Mouse (Mus musculus) large intestine, adult 2 months (tissue): ENCODE measurements around the gene Mat1a. TPM values are rescaled to one million over a fixed set of nuclear protein-coding genes. Genes with fewer than 3 reads are reported as not detected.

Experiments used
- DNase-seq: peaks from one replicate; pipeline ENCODE4 v3.0.0-alpha.2; 2012; ENCODE audit warnings: low read depth, low spot score
- WGBS: fragments of 180-500 bp; shearing (Covaris S2); methylation state at CpG from one replicate; pipeline ENCODE4 v1.1.7; 2018; 5-methylcytosine and 5-hydroxymethylcytosine counted together
- polyA plus RNA-seq: library from polyadenylated mRNA; depleted of rRNA; stranded (reverse); fragments of >200 nt; gene quantifications from 2 replicates; pipeline ENCODE4 v1.2.3, GENCODE M21; 2012; rRNA removed

Mat1a gene
- not detected in 2 replicates for polyA plus RNA-seq

DNA sequence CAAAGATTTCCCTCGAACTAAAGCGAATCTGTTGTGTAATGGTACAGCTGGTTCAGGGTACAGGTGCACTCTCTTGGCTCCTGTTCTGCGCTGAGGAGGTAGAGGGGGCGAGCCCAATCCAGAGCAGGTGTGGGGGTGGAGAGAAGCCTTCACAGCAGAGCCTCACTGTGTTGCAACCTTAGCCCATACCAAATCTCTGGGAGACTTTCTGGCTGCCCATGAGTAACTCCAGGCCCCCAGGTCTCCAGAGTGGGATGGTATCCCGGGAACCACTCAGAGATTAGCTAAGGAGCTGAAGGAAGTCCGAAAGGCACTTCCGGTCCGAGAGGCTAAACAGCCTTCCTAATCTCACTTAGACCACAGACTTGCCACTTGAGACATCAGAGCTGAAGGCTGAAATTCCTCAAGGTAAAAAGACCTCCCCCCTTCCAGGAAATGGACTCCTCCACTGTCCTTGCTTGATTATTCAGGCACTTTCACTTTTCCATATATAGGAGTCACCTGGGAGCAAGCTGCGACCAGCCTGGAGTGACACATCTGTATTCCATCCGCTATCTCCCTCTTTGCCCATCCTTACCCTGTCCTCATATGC is at the start of gene Mat1a:
Gene Mat1a (plus strand): TSS at position 183 of the 592 bp plus-strand sequence.
- WGBS: 61% methylated on average over 10 of the region's 10 CpGs
- DNase-seq: no peak

GRCm38 (mm10) chr14:41065168-41065567 is 39.7 kb upstream of the Mat1a start:
- no peak for DNase-seq
- WGBS: 26% methylated on average over 2 of the region's 2 CpGs

GRCm38 (mm10) chr14:41066416-41066815 is 38.4 kb upstream of the Mat1a start:
- DNase-seq: no peak
- WGBS: 36% methylated on average over 1 of the region's 1 CpGs

DNA sequence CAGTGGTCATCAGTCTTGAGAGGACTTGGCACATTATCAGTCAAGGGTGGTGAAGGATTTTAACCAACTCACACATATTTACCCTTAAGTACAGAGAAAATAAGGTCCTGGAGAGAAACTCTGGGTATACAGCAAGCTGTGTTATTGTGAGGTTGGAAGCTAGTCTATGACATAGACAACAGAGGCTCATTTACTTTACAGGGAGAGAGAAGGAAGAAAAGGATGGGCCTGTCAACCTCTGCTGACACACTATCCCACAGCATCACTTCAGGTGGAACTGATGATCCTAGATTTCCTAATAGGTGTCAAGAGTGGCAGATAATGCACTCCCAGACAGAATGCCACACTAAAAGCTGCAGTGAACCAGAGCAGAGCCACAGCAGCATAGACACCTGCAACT is 35.7 kb upstream of the Mat1a start, which contains the start of gene Dydc2:
Gene Dydc2 (minus strand): TSS at position 101 of the 400 bp plus-strand sequence.
- DNase-seq: no peak

- no peak for DNase-seq
- WGBS: 69% methylated on average over 3 of the region's 3 CpGs
Observed at GRCm38 (mm10) chr14:41070343-41070742, 34.5 kb upstream of the Mat1a start.

DNA sequence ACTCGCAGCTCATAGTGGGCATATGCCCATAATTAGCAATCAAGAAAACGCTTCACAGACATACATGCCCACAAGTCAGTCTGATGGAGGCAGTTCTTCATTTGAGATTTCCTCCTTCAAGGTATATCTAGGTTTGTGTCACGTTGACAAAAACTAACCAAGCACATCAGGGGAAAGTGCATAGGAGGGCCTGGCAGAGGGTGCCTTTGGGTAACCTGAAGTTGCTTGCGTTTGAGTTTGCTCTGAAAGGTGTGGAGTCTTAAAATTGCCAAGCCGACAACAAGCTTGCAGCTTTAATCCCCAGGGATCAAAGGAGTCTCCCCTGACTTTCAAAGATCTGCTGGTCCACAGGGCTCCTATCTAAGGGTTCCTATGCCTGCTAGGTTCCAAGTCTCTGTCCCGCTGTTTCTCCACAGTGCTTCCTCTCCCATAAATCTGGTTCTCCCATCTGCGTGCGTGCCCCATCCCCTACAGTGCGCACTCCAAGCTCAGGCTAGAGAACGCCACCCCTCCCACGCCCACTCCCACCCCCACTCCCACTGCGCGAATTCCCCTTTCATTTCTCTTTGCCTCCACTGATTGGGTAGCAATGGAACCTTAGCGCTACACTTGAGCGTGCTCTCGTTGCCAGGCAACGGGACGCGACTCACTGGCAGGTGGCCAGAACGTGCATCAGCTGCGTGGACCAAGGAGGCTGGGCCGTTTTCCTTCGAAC is 32.4 kb upstream of the Mat1a start, which contains the start of gene Dydc1:
Gene Dydc1 (plus strand): TSS at position 683 of the 715 bp plus-strand sequence.
- DNase-seq: no peak
- 11% methylated on average over 23 of the region's 23 CpGs for WGBS

DNA sequence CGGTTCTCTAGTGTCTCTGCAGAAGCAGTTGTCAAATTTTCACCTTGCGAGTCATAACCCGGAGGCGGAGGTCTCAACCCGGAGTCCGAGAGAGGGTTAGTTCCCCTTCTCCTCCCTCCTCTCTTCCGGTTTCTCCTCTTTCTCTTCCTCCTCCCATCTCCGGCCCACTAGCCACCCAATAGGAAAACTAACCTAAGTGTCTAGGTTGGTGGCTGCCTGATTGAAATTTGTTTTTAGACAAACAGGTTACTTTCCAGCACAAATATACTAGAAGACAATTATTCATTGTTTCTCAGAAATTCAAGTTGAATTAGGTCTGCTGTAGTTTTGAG is 31.9 kb upstream of the Mat1a start:
- no peak for DNase-seq
- 4% methylated on average over 8 of the region's 8 CpGs for WGBS

DNA sequence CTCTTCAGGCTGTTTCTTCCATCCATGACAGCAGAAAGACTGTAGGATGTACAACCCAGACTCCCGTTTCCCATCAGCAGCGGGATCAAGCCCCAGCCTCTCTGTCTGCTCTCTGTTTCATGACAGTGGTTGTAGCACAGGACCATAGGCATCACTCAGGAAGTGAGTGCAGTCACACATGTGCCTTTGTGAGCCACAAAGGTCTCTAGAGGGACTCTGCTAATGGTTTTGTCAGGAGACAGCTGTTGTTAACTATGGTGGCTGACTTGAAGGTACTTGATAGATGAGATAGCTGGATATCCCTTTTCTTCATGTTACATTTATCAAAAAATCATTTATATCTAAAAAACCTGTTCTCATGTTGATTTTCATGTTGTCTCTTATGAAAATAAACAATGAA is 22.4 kb upstream of the Mat1a start:
- WGBS: 88% methylated on average over 2 of the region's 2 CpGs
- DNase-seq: no peak

DNA sequence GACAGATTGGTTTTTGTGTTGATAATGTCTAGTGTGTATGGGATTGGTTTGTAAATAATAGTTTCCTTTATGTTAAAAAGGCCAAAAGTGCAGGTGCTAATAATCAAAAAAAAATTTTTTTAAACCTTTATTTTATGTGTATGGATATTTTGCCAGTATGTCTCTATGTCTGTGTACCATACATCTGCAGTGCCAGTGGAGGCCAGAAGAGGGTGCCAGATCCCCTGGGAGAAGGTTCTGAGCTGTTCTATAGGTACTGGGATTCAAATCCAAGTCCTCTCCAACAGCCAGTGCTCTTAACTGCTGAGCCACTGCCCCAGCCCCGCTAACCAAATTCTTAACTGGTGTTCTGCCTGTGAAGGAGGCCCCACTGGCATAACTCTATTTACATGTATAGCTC is 17.3 kb upstream of the Mat1a start:
- 80% methylated on average over 1 of the region's 1 CpGs for WGBS

GRCm38 (mm10) chr14:41090777-41091176 is 14.1 kb upstream of the Mat1a start:
- no peak for DNase-seq
- WGBS: 51% methylated on average over 8 of the region's 8 CpGs

More for the DNA sequence above, 17.3 kb upstream of the Mat1a start:
- DNase-seq: no peak

DNA sequence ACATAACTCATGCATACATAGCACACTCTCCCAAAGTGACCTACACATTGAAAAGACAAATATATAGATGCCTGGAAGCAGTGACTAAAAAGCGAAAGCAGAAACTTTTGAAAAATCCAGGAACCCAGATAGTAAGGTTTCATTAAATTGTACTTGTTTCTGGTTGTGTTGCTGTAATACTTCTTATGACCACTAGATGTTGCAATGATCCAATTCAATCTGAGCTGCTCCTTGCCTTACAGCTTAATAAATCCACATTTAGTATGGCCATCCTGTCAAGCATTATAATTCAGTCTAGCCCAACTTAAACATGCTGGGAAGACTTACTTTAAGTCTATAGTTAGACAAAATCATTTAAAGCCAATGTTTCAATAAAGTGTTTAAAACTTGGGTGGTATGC is 10.7 kb upstream of the Mat1a start:
- 44% methylated on average over 1 of the region's 1 CpGs for WGBS
- DNase-seq: no peak

GRCm38 (mm10) chr14:41096296-41096860 is 8.5 kb upstream of the Mat1a start:
- 80% methylated on average over 3 of the region's 3 CpGs for WGBS
- DNase-seq: no peak

DNA sequence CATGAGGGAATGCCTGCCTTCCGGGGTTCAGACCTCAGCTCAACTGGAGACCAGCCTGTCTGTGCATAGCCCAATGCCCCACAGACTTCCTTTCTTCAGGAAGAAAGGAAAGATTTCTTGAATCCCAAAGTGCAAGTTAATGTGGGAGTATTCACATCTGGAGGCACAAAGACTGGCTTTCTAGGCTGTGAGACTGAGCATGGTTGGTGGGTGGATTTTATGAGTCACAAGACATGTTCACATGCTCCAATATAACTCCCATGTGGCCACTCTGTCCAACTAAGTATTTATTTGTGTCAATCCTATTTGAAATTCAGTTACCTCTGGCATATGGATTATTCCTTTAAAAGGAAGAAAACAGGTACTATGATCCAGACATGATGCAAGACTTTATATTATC is 6.1 kb upstream of the Mat1a start:
- no peak for DNase-seq
- 97% methylated on average over 1 of the region's 1 CpGs for WGBS

DNA sequence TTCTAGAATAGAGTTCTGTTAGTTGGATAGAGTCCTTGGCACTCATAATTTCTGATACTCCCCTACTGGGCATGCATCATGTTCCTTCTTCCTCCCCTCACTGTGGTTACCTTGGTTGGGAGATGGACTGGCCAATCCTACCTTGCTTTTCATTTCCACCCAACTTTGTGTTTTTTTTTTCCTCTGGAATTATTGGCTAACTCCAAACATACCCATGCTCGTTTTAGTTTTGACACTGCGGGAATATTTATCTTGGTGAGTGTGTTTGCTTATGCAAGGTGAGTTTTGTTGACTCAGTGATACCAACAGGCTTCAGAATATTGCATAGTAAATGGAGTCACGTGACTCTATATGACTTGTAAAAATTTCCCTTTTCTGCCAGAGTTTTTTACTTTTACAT is 4.1 kb upstream of the Mat1a start:
- 23% methylated on average over 3 of the region's 3 CpGs for WGBS
- DNase-seq: no peak

- no peak for DNase-seq
- 76% methylated on average over 5 of the region's 5 CpGs for WGBS
Observed at GRCm38 (mm10) chr14:41101242-41101641, 3.6 kb upstream of the Mat1a start.

- DNase-seq: no peak
Observed at GRCm38 (mm10) chr14:41102269-41102668, 2.6 kb upstream of the Mat1a start.

DNA sequence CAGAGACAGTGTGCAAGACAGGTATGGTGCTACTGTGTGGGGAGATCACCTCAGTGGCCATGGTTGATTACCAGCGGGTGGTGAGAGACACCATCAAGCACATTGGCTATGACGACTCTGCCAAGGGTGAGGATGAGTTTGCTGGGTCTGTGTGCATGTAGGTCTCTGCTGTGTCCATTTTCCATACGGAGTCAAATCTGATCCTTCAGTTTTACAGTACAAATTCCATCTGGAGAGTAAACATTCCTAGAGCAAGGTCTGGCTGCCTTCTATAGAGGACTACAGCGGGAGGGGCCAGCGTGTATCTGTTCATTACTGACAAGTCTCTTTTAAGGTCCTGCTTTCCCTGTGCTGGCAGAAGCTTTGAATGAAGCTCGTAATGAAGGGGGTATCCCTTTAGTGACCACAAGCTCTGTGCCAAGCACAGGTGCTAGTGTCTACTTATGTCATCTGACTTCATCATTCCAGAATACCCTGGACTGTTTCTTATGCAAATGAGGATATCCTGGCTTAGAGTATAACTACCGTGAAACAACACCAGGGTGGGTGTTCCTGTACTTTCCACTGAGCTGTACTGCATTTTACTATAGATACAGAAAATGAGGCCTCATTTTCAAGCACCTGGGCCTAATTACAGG is 6.3 kb downstream of the Mat1a start:
- no peak for DNase-seq
- 65% methylated on average over 7 of the region's 7 CpGs for WGBS

More at GRCm38 (mm10) chr14:41102269-41102668, 2.6 kb upstream of the Mat1a start:
- WGBS: 52% methylated on average over 2 of the region's 2 CpGs

DNA sequence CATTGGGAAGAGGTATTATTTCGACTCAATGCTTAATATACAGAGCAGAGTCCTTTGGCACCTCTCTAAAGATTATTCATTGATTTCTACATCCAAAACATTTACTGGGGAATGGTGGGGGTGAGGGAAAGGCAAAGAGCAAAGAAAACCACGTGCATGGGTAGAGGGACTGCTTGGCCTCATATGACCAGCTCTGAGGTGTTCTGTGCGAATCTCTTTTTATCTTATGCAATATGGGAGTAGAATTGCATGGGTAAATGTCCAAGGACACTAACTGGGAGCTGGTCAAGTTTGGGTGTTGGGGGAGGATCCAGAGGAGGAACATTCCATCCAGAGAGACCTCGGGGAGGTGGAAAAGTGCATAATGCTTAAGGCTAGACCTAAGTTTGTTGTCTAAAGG is 8.1 kb downstream of the Mat1a start:
- no peak for DNase-seq
- 65% methylated on average over 4 of the region's 4 CpGs for WGBS

GRCm38 (mm10) chr14:41116271-41116670 is 11.4 kb downstream of the Mat1a start:
- no peak for DNase-seq
- WGBS: 81% methylated on average over 3 of the region's 3 CpGs

- DNase-seq: no peak
- WGBS: 80% methylated on average over 5 of the region's 5 CpGs
Observed at GRCm38 (mm10) chr14:41124683-41125082, 19.8 kb downstream of the Mat1a start.

DNA sequence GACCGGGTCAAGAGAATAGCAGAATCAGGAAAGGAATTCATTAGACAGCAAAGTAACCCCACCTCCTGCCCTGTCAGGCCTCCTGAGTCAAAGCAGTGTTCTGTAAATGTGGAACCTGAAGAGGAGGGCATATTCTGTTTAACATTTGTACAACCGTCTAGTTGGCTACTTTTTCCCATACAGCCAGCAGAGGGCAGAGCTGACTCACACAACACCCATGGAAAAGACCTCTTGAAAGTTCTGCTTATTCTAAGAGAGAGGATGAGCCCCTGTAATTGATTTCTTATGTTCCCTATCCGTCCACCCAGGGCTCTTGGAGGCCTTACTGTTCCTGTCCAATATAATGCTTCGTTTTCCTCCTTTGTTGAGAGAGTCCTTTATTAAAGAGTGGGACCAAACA is 23.2 kb downstream of the Mat1a start:
- WGBS: 12% methylated on average over 4 of the region's 4 CpGs
- DNase-seq: no peak
